8 mouse cellular contexts compared by ENCODE assay signal in genomic region chr9:64017861-64018793, GRCm38 (mm10). TPM values are rescaled to one million over a fixed set of nuclear protein-coding genes. Genes with fewer than 3 reads are reported as not detected.
A peak's percentile ranks its signal among the peaks of the same experiment; 100 is the strongest.
DNase-seq lines count a peak whose midpoint lies in the region; ATAC-seq lines count a peak whose summit lies in the region.

No protein-coding gene starts in this region.

- H3K27me3 ChIP-seq in forebrain, embryonic 14.5 days (replicated peaks; ENCODE audit: control insufficient read depth, insufficient read depth, low read length) = peaks cover 21% of the 10 kb centered on the region
- peaks cover 9% of the 10 kb centered on the region for H3K27me3 ChIP-seq in hindbrain, embryonic 16.5 days (replicated peaks; ENCODE audit: control insufficient read depth, insufficient read depth, low read length)
- peaks cover 41% of the 10 kb centered on the region for H3K27me3 ChIP-seq in liver, embryonic 12.5 days (replicated peaks)
- H3K27me3 ChIP-seq in neural tube, embryonic 13.5 days = peaks cover 27% of the 10 kb centered on the region

- no peaks in the 10 kb centered on the region for H3K36me3 ChIP-seq in forebrain, embryonic 14.5 days (ENCODE audit: control insufficient read depth, insufficient read depth, low read length)
- no peaks in the 10 kb centered on the region for H3K36me3 ChIP-seq in hindbrain, embryonic 16.5 days (ENCODE audit: control insufficient read depth, insufficient read depth, low read length)
- peaks cover 14% of the 10 kb centered on the region; the same call in 1 of the 2 replicates for H3K36me3 ChIP-seq in liver, embryonic 12.5 days
- no peaks in the 10 kb centered on the region for H3K36me3 ChIP-seq in neural tube, embryonic 13.5 days

- peak overlapping the region; percentile 89 for H3K4me2 ChIP-seq in forebrain, embryonic 14.5 days (ENCODE audit: low read length)
- H3K4me2 ChIP-seq in hindbrain, embryonic 16.5 days (ENCODE audit: low read length) = peak overlapping the region; percentile 91
- peak overlapping the region; percentile 98 for H3K4me2 ChIP-seq in liver, embryonic 12.5 days
- H3K4me2 ChIP-seq in neural tube, embryonic 13.5 days = peak overlapping the region; percentile 83

- peak overlapping the region; percentile 53 for H3K4me3 ChIP-seq in forebrain, embryonic 14.5 days (ENCODE audit: low read depth, low read length)
- peak overlapping the region; percentile 9 for H3K4me3 ChIP-seq in hindbrain, embryonic 16.5 days (ENCODE audit: low read length)
- H3K4me3 ChIP-seq in liver, embryonic 12.5 days = peak overlapping the region; percentile 66
- H3K4me3 ChIP-seq in neural tube, embryonic 13.5 days = peak overlapping the region; percentile 66

- H3K9me3 ChIP-seq in forebrain, embryonic 14.5 days (replicated peaks; ENCODE audit: control insufficient read depth, low read length) = no peaks in the 10 kb centered on the region
- no peaks in the 10 kb centered on the region for H3K9me3 ChIP-seq in hindbrain, embryonic 16.5 days (ENCODE audit: control insufficient read depth, low read length)
- no peaks in the 10 kb centered on the region for H3K9me3 ChIP-seq in liver, embryonic 12.5 days (replicated peaks)
- no peaks in the 10 kb centered on the region for H3K9me3 ChIP-seq in neural tube, embryonic 13.5 days

- no peak for ATAC-seq in forebrain, embryonic 14.5 days
- ATAC-seq in hindbrain, embryonic 16.5 days = no peak
- ATAC-seq in liver, embryonic 12.5 days = peak; percentile 66
- ATAC-seq in neural tube, embryonic 13.5 days (ENCODE audit: low read depth) = no peak
- no peak for ATAC-seq in megakaryocyte-erythroid progenitor cell, adult 5-6 weeks (replicated peaks; ENCODE audit: low FRiP score, low TSS enrichment, poor library complexity, severe bottlenecking)

- no peak overlapping the region; the same call in 1 of the 2 replicates for H3K9ac ChIP-seq in forebrain, embryonic 14.5 days (ENCODE audit: low read length)
- H3K9ac ChIP-seq in hindbrain, embryonic 16.5 days (ENCODE audit: low read depth, low read length) = no peak overlapping the region; the same call in 1 of the 2 replicates
- H3K9ac ChIP-seq in liver, embryonic 12.5 days = peak overlapping the region; percentile 76
- peak overlapping the region; percentile 86 for H3K9ac ChIP-seq in neural tube, embryonic 13.5 days

- 3% methylated on average over 23 of the region's 23 CpGs for WGBS in forebrain, embryonic 14.5 days
- 4% methylated on average over 23 of the region's 23 CpGs for WGBS in hindbrain, embryonic 16.5 days
- WGBS in liver, embryonic 12.5 days (ENCODE audit: insufficient replicate concordance) = 2% methylated on average over 23 of the region's 23 CpGs
- WGBS in neural tube, embryonic 13.5 days = 3% methylated on average over 23 of the region's 23 CpGs

- intact Hi-C loops in left cerebral cortex, postnatal 10 days (cut with DNase I) = no loop called here

- peaks cover 27% of the 10 kb centered on the region for H3K4me1 ChIP-seq in forebrain, embryonic 14.5 days (ENCODE audit: control insufficient read depth, insufficient read depth, low read length)
- H3K4me1 ChIP-seq in hindbrain, embryonic 16.5 days (ENCODE audit: control insufficient read depth, insufficient read depth, low read depth, low read length) = peaks cover 44% of the 10 kb centered on the region
- H3K4me1 ChIP-seq in liver, embryonic 12.5 days = peaks cover 87% of the 10 kb centered on the region
- H3K4me1 ChIP-seq in neural tube, embryonic 13.5 days (replicated peaks) = peaks cover 86% of the 10 kb centered on the region

- peak; percentile 84 for DNase-seq in 3T3-L1 (ENCODE audit: low read depth, low spot score)
- peak; percentile 50 for DNase-seq in adrenal gland, adult 8-10 months
- peak; percentile 58 for DNase-seq in forebrain, embryonic 14.5 days (ENCODE audit: low spot score)
- DNase-seq in left cerebral cortex, postnatal 10 days (ENCODE audit: extremely low spot score in 1 of 2, low spot score in 2 of 2) = no peak

- no peak overlapping the region for H3K27ac ChIP-seq in forebrain, embryonic 14.5 days (ENCODE audit: low read depth, low read length)
- no peak overlapping the region for H3K27ac ChIP-seq in hindbrain, embryonic 16.5 days (ENCODE audit: low read depth, low read length)
- H3K27ac ChIP-seq in liver, embryonic 12.5 days = peak overlapping the region; percentile 94
- no peak overlapping the region for H3K27ac ChIP-seq in neural tube, embryonic 13.5 days (replicated peaks)

RNA-seq across cellular contexts. Expression of gene Smad6, which starts 3.7 kb away (rescaled TPM):
- 10 to 100 TPM in 1 of 4 experiments, 1 to 10 TPM in 3; 7.6 to 11.1 (median 8.6) TPM for total RNA-seq in adrenal gland, adult 8-10 months (2022)
- polyA plus RNA-seq in forebrain, embryonic 14.5 days (2014; fragmentation: Nextera tagmentation; extraction: Ambion mirVana) = 1.8 and 1.9 TPM in 2 replicates
- polyA plus RNA-seq in hindbrain, embryonic 16.5 days (2015; fragmentation: Nextera tagmentation; extraction: Ambion mirVana) = 1.4 and 1.6 TPM in 2 replicates
- 11.7 and 12.9 TPM in 2 replicates for polyA plus RNA-seq in liver, embryonic 12.5 days (2016; fragmentation: Nextera tagmentation; extraction: Ambion mirVana)
- 3.8 and 4.1 TPM in 2 replicates for polyA plus RNA-seq in neural tube, embryonic 13.5 days (2015; fragmentation: Nextera tagmentation; extraction: Ambion mirVana)
- not detected in 2 replicates for total RNA-seq in megakaryocyte-erythroid progenitor cell, adult 5-6 weeks (2014; fragmentation: Nextera tagmentation)
- total RNA-seq in megakaryocyte-erythroid progenitor cell, adult 5-6 weeks (2017) = 0.88 and 1.1 TPM in 2 replicates
- 1 to 10 TPM; 1.6 to 2.0 TPM for total RNA-seq in left cerebral cortex, postnatal 10 days (2021)

Comparison
In these comparisons a context has a peak if more than half of its experiments do, and no peak if none do; other contexts are left out.
1. DNase-seq: peak in 3T3-L1 (single experiment), adrenal gland, adult 8-10 months (single experiment) and forebrain, embryonic 14.5 days (single experiment); none in left cerebral cortex, postnatal 10 days (0 of 2).
2. H3K4me3 ChIP-seq: peak in every context shown above with its lines; median percentile 66 in liver, embryonic 12.5 days; 66 in neural tube, embryonic 13.5 days; 53 in forebrain, embryonic 14.5 days; 9 in hindbrain, embryonic 16.5 days.
3. H3K9ac ChIP-seq: peak in liver, embryonic 12.5 days (single experiment) and neural tube, embryonic 13.5 days (single experiment); none in forebrain, embryonic 14.5 days (single experiment) and hindbrain, embryonic 16.5 days (single experiment).
4. Peak in every context shown above with its lines, with median percentiles within 50 percentile points of each other: H3K4me2 ChIP-seq.